Mouse (Mus musculus) kidney, adult 2 months (tissue): ENCODE results near the gene Ptprs.

ENCODE experiments used
- CTCF ChIP-seq: fragments of 200-500 bp; conservative IDR thresholded peaks from 2 replicates; pipeline ENCODE4 v1.5.1; 2011; ENCODE audit warnings: low read depth, mild to moderate bottlenecking, control low read depth, low read length, moderate library complexity, mixed read lengths; ENCODE audit not compliant: insufficient read depth, insufficient read length
- POLR2A ChIP-seq: fragments of 200-500 bp; IDR thresholded peaks from one replicate; pipeline ENCODE4 v1.6.1; 2011; ENCODE audit warnings: low read depth, low read length, control low read depth

- no peak for TF ChIP-seq CTCF
- no peak for TF ChIP-seq POLR2A
These were observed 36.4 kb downstream of the Ptprs start for GRCm38 (mm10) chr17:56439731-56440460.
